20 mouse cellular contexts compared by ENCODE assay signal in the genomic region with DNA sequence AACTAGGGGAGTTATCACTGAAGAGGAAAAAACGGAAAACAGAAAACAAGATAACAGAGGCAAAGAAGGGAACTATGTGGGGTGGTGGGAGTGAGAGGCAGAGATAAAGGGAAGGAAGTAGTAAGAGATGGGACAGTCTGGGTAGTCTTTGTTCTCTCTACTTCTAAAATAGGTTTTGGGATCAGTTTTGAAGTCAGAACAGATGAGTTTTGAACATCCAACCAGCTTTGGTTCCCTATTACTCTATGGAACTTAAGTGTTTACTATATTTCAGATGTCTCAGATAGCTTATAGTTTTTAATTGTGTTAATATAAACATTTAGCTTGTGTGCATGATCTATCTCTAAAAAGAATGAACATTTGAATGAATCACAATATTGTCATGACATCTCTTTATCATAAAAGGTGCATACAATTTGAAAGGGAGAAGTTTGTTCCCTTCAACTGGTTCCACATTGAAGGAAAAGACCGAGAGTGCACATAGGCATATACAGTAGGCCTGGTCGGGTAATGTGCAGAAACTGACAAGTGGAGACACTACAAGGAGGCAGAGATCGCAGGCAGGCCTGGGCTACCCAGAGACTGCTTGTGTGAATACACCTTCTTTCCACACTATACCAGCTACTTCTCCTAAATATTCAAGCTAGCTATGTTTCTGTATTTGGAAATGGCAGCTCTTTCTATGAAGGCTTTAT.
DNase-seq lines count a peak whose midpoint lies in the region; ATAC-seq and TF ChIP-seq lines count a peak whose summit lies in the region.
"Had no signal": no experiment of that assay in that cellular context is flagged by ENCODE, and none has a peak within 500 bp of the region (broad histone marks: within the 10 kb centered on the region; RNA-seq: fewer than 3 reads in every experiment).

No protein-coding gene starts in this region.

- no peaks in the 10 kb centered on the region for H3K4me1 ChIP-seq in midbrain, embryonic 11.5 days (ENCODE audit: control insufficient read depth, insufficient read depth, low read length)
- no peaks in the 10 kb centered on the region for H3K4me1 ChIP-seq in midbrain, embryonic 15.5 days
- H3K4me1 ChIP-seq in liver, embryonic 15.5 days (replicated peaks): no peaks in the 10 kb centered on the region
- H3K4me1 ChIP-seq in stomach, postnatal 0 days (replicated peaks; ENCODE audit: control insufficient read depth, insufficient read depth): no peaks in the 10 kb centered on the region
- H3K4me1 ChIP-seq: embryonic facial prominence, embryonic 10.5 days; forebrain, embryonic 13.5 days; heart, embryonic 12.5 days; hindbrain, embryonic 15.5 days had no signal

- no peak overlapping the region for H3K4me2 ChIP-seq in midbrain, embryonic 11.5 days
- no peak overlapping the region for H3K4me2 ChIP-seq in midbrain, embryonic 15.5 days
- no peak overlapping the region for H3K4me2 ChIP-seq in liver, embryonic 15.5 days
- no peak overlapping the region for H3K4me2 ChIP-seq in stomach, postnatal 0 days (replicated peaks; ENCODE audit: low read depth)
- H3K4me2 ChIP-seq: forebrain, embryonic 13.5 days; heart, embryonic 12.5 days; hindbrain, embryonic 15.5 days had no signal

- H3K9me3 ChIP-seq in midbrain, embryonic 11.5 days (ENCODE audit: control insufficient read depth, low read length): no peaks in the 10 kb centered on the region
- H3K9me3 ChIP-seq in midbrain, embryonic 15.5 days: no peaks in the 10 kb centered on the region
- no peaks in the 10 kb centered on the region for H3K9me3 ChIP-seq in liver, embryonic 15.5 days (replicated peaks)
- H3K9me3 ChIP-seq in stomach, postnatal 0 days (ENCODE audit: control insufficient read depth, low read length): no peaks in the 10 kb centered on the region
- H3K9me3 ChIP-seq: embryonic facial prominence, embryonic 10.5 days; forebrain, embryonic 13.5 days; G1E; heart, embryonic 12.5 days; hindbrain, embryonic 15.5 days had no signal

- no peak overlapping the region for H3K9ac ChIP-seq in midbrain, embryonic 11.5 days (ENCODE audit: low read length)
- H3K9ac ChIP-seq in midbrain, embryonic 15.5 days: no peak overlapping the region
- no peak overlapping the region for H3K9ac ChIP-seq in liver, embryonic 15.5 days
- H3K9ac ChIP-seq in stomach, postnatal 0 days (ENCODE audit: low read length): no peak overlapping the region
- H3K9ac ChIP-seq: forebrain, embryonic 13.5 days; heart, embryonic 12.5 days; hindbrain, embryonic 15.5 days had no signal

- H3K27me3 ChIP-seq in midbrain, embryonic 11.5 days (ENCODE audit: control insufficient read depth, insufficient read depth, low read length): no peaks in the 10 kb centered on the region
- no peaks in the 10 kb centered on the region for H3K27me3 ChIP-seq in midbrain, embryonic 15.5 days (replicated peaks)
- no peaks in the 10 kb centered on the region for H3K27me3 ChIP-seq in liver, embryonic 15.5 days
- no peaks in the 10 kb centered on the region for H3K27me3 ChIP-seq in stomach, postnatal 0 days (ENCODE audit: control insufficient read depth, insufficient read depth, low read length)
- H3K27me3 ChIP-seq: forebrain, embryonic 13.5 days; heart, embryonic 12.5 days; hindbrain, embryonic 15.5 days; Patski had no signal

- ATAC-seq in midbrain, embryonic 11.5 days (ENCODE audit: low FRiP score): no peak
- no peak for ATAC-seq in midbrain, embryonic 15.5 days (replicated peaks)
- ATAC-seq in common myeloid progenitor, adult 5-6 weeks (replicated peaks; ENCODE audit: low read depth, poor library complexity, severe bottlenecking): peak; percentile 55
- peak; percentile 42; the same call in 1 of the 2 replicates for ATAC-seq in liver, embryonic 15.5 days (ENCODE audit: insufficient read depth)
- ATAC-seq in megakaryocyte-erythroid progenitor cell, adult 5-6 weeks (replicated peaks; ENCODE audit: low FRiP score, low TSS enrichment, poor library complexity, severe bottlenecking): peak; percentile 59
- ATAC-seq in stomach, postnatal 0 days (ENCODE audit: low FRiP score, low TSS enrichment): no peak
- ATAC-seq: activated CD4-positive, CD25-positive, alpha-beta regulatory T cell, adult 4 months; forebrain, embryonic 13.5 days; Patski had no signal

- TF ChIP-seq EP300 in stomach, postnatal 0 days (optimal IDR thresholded peaks at IDR 0.05): no peak

- WGBS in midbrain, embryonic 11.5 days: 88% methylated on average over 4 of the region's 4 CpGs
- WGBS in midbrain, embryonic 15.5 days: 86% methylated on average over 4 of the region's 4 CpGs
- WGBS in liver, embryonic 15.5 days (ENCODE audit: insufficient replicate concordance): 43% methylated on average over 4 of the region's 4 CpGs
- 79% methylated on average over 4 of the region's 4 CpGs for WGBS in stomach, postnatal 0 days

- no peaks in the 10 kb centered on the region for H3K36me3 ChIP-seq in midbrain, embryonic 11.5 days (ENCODE audit: control insufficient read depth, insufficient read depth, low read length)
- no peaks in the 10 kb centered on the region for H3K36me3 ChIP-seq in midbrain, embryonic 15.5 days (replicated peaks)
- no peaks in the 10 kb centered on the region for H3K36me3 ChIP-seq in liver, embryonic 15.5 days (replicated peaks)
- H3K36me3 ChIP-seq in stomach, postnatal 0 days (ENCODE audit: control insufficient read depth, insufficient read depth, low read length): no peaks in the 10 kb centered on the region
- H3K36me3 ChIP-seq: embryonic facial prominence, embryonic 10.5 days; G1E; heart, embryonic 12.5 days; hindbrain, embryonic 15.5 days had no signal

- peak; percentile 62 for DNase-seq in midbrain, embryonic 11.5 days (ENCODE audit: low spot score, missing footprints)
- no peak for DNase-seq in stomach, postnatal 0 days (ENCODE audit: low spot score)
- no peak for DNase-seq in ovary, postnatal 36 days (ENCODE audit: low spot score)
- DNase-seq in gastrocnemius, postnatal 10 days: no peak
- DNase-seq: adrenal gland, postnatal 14 days; cerebellum, adult 11-12 months; cerebellum, adult 9-10 months; cerebellum, postnatal 36 days; heart, postnatal 36 days had no signal

- no peak for TF ChIP-seq CTCF in stomach, postnatal 0 days (IDR thresholded peaks at IDR 0.05; ENCODE audit: low read depth)

- no peak overlapping the region for H3K4me3 ChIP-seq in midbrain, embryonic 11.5 days (ENCODE audit: low read depth, low read length)
- no peak overlapping the region for H3K4me3 ChIP-seq in midbrain, embryonic 15.5 days
- no peak overlapping the region for H3K4me3 ChIP-seq in liver, embryonic 15.5 days (replicated peaks)
- H3K4me3 ChIP-seq in stomach, postnatal 0 days (ENCODE audit: low read depth, low read length): no peak overlapping the region
- H3K4me3 ChIP-seq: embryonic facial prominence, embryonic 10.5 days; forebrain, embryonic 13.5 days; heart, embryonic 12.5 days; hindbrain, embryonic 15.5 days had no signal

- no peak overlapping the region for H3K27ac ChIP-seq in midbrain, embryonic 11.5 days (ENCODE audit: low read depth, low read length)
- no peak overlapping the region for H3K27ac ChIP-seq in midbrain, embryonic 15.5 days
- no peak overlapping the region for H3K27ac ChIP-seq in liver, embryonic 15.5 days (replicated peaks)
- no peak overlapping the region for H3K27ac ChIP-seq in stomach, postnatal 0 days (replicated peaks)
- H3K27ac ChIP-seq: embryonic facial prominence, embryonic 10.5 days; forebrain, embryonic 13.5 days; hindbrain, embryonic 15.5 days had no signal

Comparison
In these comparisons a context has a peak if more than half of its experiments do, and no peak if none do; other contexts are left out.
1. ATAC-seq: peak in common myeloid progenitor, adult 5-6 weeks (single experiment), liver, embryonic 15.5 days (single experiment) and megakaryocyte-erythroid progenitor cell, adult 5-6 weeks (single experiment); none in midbrain, embryonic 11.5 days (single experiment), midbrain, embryonic 15.5 days (single experiment) and stomach, postnatal 0 days (single experiment).